Mouse (Mus musculus): ENCODE results near the gene Evi2a.

DNA sequence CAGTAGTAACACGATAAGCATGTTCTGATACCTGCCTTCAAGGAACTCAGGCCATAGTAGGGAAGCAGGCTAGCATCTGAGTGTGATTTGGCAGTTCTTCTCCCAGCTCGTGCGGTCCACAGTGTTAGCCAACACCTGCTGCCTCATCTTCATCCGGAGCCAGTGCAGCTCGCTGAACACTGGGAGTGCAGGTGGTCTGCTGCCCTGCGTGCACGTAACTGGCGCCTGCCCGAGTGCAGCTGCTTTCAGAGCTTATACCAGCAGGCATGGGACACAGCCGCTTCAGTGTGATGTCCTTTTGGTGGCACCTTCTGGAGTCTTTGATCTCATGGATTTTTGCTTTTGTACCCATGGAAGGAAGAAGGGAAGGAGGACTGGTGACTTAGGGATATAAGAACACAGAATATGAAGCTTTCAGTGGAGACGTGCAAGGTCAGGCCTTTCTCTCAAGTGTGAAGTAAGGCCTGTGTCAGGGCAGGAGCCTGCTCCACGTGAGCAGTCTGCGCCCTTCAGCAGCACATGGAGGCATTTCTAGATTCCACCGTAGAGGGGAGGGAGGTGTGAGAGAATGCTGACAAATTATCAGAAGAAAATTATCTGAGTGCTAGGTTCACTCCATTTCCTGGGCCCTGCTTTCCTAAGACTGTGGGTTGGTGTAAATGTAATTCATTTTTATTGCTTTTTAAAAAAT, 45.1 kb upstream of the Evi2a start:
- no peak for TF ChIP-seq CTCF (IDR thresholded peaks at IDR 0.05; ENCODE audit: low read depth)
- TF ChIP-seq EP300 (IDR thresholded peaks at IDR 0.05; ENCODE audit: low read depth), result no peak

All from heart, postnatal 0 days (tissue).